Mouse (Mus musculus) adrenal gland, postnatal 25 days (tissue): Measurements from ENCODE around the gene Jmjd4. TPM values are rescaled to one million over a fixed set of nuclear protein-coding genes. Genes with fewer than 3 reads are reported as not detected.

Source experiments
- DNase-seq: peaks from one replicate; pipeline ENCODE4 v3.0.0; 2021; ENCODE audit warnings: mixed read lengths
- total RNA-seq: library from RNA; stranded (reverse); gene quantifications from 2 replicates; pipeline ENCODE4 v1.2.3, GENCODE M21; 2021

Gene Jmjd4
- total RNA-seq, 1 experiment from 2014 or later: 11.4 TPM

DNA sequence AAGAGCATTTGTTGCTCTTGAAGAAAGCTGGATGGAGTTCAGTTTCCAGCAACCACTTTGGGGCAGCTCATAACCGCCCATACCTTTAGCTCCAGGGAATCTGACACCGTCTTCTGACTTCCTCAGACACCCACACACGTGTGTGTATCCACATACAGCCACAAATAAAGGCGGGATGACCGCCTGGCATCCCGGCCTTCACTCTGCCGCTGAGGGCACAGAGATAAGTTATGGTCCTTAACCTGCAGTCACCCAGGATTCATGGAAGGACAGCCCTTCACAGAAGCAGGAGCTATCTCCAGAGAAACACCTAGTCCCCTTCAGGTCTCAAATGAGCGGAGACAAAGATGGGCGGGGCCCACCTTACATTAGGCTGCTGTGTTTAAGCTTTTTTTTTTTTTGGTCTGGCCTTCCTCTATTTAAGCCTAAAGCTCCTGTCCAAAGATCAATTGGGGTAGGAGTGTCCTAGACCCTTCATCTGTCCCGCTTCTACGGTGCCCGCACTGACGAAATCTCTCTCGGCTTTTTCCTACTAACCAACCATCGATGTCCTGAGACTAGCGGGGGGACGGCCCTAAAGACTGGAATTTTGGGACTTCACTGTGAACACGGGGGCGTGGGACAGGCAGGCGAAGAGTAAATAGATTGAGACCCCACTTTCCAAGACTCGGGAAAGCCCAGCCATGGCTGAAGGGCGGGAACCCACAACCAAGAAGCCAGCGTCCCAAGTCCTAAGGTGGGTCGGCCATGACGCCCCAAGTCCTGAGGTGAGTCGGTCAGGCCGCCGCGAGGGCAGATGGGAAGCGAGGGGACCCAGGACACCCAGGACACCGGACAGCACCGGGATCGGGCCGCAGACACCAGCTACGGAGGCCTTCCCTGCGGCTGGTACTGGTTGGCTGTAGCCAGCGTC lies 21.8 kb downstream of the Jmjd4 start:
- DNase-seq: no peak

DNA sequence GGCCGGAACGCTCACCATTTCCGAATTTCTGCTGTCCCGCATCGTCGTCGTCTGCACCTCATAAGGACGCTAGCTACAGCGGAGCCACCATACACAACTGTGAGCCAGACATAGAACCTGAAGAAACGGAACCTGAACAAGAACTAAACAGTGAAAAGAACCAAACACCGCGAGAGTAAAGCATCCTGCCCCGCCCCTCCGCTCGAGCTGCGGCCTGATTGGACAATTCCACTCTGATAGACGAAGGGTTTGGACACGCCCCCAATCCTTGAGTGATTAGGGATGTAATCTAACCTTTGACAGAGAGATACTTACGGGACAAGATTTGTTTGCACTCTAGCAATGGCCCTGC lies 22.5 kb downstream of the Jmjd4 start, which contains the start of gene Zfp867:
TSS of gene Zfp867 (minus strand) at position 149 of the 352 bp plus-strand sequence.
- DNase-seq: peak; percentile 86

DNA sequence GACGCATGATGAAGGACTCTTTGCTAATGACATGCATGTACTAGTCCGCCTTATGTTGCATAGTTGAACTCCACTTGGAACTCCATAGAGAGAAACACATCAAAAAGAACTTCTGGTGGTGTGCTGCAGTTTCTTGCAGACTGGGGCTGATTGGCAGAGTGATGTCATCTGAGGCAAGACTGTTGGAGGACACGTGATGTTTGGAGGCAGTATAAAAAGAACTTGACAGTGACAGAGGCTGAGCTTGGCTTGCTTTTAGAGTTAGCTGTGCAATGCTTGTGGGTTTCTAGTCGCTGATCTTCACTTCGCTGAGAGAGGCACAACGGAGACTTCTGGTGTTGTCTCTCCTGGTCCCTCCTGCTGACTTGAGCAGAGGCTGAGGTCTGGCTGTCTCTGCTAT lies 27.4 kb downstream of the Jmjd4 start:
- DNase-seq: no peak

DNA sequence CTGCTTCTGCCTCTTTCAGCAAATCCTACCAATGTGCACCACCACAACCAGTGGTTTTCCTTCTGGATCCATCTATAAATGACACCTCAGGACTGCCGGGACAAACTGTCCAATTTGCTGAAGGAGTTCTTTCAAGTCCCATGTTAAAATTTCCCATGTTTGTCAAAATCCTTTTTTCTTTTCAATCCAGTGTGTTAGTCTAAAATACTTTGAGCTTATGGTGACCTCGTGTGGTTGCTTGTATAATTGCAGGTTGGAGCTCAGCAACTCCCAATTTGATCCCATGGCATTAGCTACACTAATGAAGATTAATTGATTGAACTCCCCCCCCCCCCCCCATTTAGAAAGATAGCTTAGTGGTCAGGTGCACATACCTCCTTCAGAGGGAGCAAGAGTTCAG lies 33.4 kb downstream of the Jmjd4 start:
- DNase-seq: peak; percentile 27

DNA sequence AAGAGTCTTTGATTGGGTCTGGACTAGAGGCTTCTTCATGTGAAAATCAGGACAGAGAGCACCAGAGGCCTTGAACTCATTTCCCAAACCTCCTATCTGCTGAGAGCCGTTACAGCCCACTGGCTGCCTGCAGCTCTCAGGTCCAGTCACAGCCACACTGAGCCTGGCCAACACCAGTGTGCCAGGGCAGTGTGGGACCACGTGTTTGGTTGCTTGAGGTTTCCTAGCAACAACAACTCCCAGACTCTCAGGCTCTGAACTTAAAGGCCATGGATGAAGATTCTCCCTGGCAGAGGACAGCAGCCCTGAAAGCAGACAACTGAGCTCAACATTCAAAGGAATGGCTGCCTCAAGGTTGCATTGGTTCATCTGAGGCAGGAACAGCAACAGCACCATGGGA lies 35.8 kb downstream of the Jmjd4 start:
- peak; percentile 39 for DNase-seq

DNA sequence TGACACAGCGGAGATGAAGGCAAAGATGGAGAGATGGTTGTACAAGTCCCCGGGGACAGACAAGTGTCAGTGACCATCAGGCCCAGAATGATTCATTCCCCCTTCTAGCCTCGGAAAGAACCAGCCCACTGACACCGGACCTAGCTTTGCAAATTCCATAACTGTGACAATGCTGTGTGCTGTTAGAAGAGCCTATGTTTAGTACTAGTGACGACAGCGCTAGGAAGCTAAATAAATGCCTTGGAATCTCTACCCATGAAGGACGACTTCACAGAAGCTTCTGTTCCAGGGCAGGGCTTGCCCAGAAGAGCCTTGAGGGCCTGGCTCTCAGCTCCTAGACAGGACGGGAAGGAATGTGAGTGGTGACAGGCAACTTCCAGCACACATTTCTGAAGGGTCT lies 36.4 kb downstream of the Jmjd4 start:
- DNase-seq: no peak

DNA sequence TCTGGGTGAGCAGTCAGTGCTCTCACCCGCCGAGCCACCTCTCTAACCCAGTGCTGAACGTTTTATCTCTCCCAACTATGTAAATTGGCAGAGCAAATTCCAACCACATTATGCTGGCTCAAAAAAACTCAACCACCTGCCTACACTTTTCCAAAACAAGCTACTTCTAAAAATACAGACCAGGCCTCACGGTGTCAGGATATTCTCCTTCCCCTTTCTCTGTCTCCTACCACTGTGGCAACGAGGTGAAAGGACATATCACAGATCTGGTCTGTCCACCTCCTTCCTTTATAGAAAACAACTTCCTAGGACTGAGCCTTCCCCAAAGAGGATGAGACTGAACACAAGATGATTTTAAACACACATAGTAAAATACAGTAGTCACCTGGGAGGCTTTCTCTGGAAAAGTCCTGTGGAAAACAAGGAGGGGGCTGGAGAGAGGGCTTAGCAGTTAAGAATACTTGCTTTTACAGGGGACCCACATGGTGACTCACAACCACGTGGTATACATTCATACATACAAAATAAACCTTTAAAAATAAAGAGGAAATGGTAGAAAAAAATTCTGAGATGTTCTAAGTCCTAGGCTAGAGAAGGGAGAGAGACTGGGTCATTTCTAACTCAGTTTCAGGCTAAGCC lies 46.9 kb downstream of the Jmjd4 start:
- no peak for DNase-seq

DNA sequence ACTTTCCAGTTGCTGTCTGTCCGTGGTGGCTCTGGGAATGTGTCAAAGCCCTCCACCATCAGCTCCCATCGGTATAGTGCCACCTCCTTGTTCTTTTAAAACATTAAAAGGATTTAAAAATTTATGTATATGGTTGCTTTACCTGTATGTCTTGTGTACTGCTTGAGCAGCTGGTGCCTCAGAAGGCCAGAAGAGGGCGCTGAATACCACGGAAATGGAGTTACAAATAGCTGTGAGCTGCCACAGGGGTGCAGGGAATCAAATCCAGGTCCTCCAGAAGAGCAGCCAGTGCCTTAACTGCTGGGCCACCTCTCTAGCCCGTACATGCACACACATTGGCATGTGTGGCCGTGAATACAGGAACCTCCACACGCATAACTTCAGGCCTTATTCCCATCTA lies 47.9 kb downstream of the Jmjd4 start:
- DNase-seq: no peak

DNA sequence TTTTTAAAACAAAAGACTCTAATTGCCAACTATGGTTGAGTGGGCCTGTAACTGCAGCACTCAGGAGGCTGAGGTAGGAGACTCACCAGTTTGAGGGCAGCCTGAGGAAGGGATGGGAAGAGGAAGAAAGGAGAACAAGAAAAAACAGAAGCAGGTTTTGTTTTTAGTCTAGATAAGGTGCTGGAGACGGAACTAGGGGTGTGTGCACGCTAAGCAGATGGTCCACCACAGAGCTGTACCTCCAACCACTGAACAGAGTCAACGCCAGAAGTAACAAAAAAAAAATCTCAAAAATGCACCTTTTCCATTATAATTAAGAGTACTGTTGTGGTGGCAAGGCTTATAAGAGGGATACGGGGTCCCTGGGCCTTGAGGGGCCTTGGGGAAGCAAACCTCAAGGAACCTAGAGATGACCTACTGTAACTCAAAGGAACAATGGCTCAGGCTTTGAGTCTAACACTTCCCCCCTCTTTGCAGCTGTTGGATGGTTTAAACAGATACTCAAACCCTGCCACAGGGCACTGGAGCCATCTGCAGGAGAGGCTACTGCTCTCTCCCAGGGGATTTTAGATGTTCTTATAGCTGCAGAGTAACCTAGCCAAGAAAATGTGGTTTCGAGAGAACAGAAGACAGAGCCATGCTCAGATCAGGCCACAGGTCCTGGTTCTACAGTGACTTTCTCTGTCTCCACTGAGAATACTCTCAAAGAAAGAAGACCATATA lies 52.3 kb downstream of the Jmjd4 start:
- no peak for DNase-seq

DNA sequence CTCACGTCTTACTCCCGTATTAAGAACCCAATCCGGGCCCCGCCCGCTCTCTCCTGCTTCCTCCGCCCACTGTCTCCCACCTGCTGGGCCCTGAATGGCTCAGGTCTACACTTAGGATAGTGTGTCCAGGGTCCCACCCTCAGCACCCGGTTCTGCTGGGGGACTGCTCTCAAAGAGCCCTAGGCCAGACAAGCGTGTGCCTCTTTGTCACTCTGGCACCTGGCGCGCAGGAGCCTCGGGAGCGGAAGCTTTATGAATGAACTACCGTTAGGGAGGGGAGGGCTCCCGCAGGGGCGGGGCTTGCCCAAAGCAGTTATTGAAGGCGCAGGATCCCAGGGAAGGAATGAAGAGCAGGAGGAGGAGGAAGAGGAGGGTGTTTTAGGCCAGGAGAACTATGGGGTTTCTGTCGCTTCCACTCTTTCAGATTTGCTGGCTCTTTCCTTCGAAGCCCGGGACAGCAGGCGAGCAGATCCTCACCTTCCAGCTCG lies 55.5 kb downstream of the Jmjd4 start:
- DNase-seq: peak; percentile 60

DNA sequence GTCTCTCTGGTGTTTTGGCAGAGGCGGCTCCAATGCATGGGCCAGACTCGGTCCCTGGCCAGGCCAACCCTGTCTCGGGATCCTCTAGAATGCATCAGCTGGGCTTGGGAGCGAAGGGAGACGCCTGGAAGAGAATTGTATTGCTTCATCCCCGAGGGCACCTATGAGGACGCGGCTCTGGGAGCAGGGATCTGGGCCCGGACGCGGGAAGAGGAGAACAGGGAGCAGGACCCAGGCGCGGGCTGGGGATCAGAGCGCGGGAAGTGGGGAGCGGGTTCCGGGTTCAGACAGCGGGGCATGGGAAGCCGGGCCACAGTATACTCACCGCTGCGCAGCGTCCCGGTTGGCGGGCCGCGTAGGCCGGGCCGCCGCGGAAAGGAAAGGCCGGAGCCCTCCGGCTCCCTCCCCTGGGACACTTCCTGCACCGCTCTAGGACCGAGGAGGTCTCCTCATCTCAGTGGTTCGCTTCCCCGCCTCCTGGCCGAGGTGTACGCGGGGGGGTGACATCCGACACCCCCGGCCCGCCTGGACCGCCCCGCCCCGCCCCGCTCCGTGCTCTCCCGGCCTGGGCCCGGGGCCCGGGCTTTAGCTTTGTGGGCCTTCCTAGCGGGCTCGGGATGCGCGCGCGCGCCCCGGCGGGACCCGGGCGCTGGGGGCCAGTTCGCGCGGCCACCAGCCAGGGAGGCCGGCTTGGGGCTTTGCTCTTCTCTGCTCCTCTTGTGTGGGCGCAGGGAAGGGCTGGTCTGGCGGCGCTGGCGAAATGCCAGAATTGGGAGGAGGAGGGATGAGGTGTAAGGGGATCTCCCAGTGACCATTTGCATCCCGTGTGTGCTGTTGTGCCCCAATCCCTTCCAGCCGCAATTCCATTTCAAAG lies 56.2 kb downstream of the Jmjd4 start:
- DNase-seq: peak; percentile 86

DNA sequence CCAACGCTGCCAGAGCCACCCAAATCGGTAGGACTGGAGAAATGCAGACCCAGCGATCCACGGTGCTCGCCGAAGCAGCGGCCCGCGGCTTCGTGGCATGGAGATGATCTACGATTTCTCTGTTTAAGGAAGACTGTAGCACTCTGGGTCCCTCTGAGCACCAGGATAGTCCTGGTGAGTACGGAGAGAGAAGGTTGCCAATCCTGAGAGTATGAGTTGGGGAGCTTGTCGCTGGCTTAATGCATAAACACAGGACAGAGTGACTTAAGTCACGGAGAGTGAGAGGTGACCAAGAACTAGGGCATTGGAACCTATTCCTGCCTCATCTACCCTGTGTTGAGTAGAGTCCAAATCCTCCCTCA lies 56.8 kb downstream of the Jmjd4 start:
- DNase-seq: no peak

Other genes starting within 250 kb of the Jmjd4 start
- 42.3 and 52.6 TPM in 2 replicates for gene Mrpl55, start 247.6 kb upstream of the Jmjd4 start, total RNA-seq
- 32.4 and 36.6 TPM in 2 replicates for gene 2310033P09Rik, start 241.7 kb upstream of the Jmjd4 start, total RNA-seq
- gene Arf1, start 221.8 kb upstream of the Jmjd4 start, total RNA-seq: 405 and 412 TPM in 2 replicates
- not detected in 2 replicates for gene Wnt3a, start 159.3 kb upstream of the Jmjd4 start, total RNA-seq
- 1.00 and 1.1 TPM in 2 replicates for gene Wnt9a, start 143.1 kb upstream of the Jmjd4 start, total RNA-seq
- gene Prss38, start 74.4 kb upstream of the Jmjd4 start, total RNA-seq: not detected in 2 replicates
- gene Snap47, start 1.1 kb downstream of the Jmjd4 start, total RNA-seq: 74.2 and 87.8 TPM in 2 replicates
- 4.6 and 5.9 TPM in 2 replicates for gene Zfp867, start 22.4 kb downstream of the Jmjd4 start, total RNA-seq
- gene Zkscan17, start 76.7 kb downstream of the Jmjd4 start, total RNA-seq: 18.8 and 23.9 TPM in 2 replicates
- 0.48 and 0.55 TPM in 2 replicates for gene Nlrp3, start 91.5 kb downstream of the Jmjd4 start, total RNA-seq
- gene Olfr222, start 126.2 kb downstream of the Jmjd4 start, total RNA-seq: not detected in 2 replicates
- not detected in 2 replicates for gene Olfr223, start 143.2 kb downstream of the Jmjd4 start, total RNA-seq
- 224 and 228 TPM in 2 replicates for gene Mprip, start 211.3 kb downstream of the Jmjd4 start, total RNA-seq